ENCODE assay signal across 24 mouse cellular contexts in the genomic region with DNA sequence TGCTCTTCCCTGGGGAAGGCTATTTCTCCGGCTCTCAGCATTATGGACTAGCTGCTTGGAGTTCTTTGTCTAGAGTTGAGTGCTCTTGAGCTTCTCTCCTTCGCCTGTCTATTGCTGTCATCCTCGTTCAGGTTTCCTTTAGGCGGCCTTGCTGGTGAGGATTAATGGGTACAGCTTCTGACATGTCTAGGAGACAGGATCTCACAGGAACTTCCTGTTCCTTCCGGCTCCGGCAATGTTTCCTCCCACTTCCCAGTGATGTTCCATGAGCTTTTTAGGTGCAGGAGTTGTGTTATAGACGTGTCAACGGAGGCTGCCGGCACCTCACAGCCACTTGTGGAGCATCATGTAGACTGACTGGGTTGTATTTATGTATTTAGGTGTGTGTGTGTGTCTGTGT.
DNase-seq lines count a peak whose midpoint lies in the region; ATAC-seq and TF ChIP-seq lines count a peak whose summit lies in the region.
"Had no signal": no experiment of that assay in that cellular context is flagged by ENCODE, and none has a peak within 500 bp of the region (broad histone marks: within the 10 kb centered on the region; RNA-seq: fewer than 3 reads in every experiment).

No protein-coding gene starts in this region.

- 80% methylated on average over 9 of the region's 9 CpGs for WGBS in heart, embryonic 11.5 days (ENCODE audit: insufficient replicate concordance)
- 75% methylated on average over 9 of the region's 9 CpGs for WGBS in kidney, adult 2 months
- WGBS in kidney, embryonic 15.5 days, result 79% methylated on average over 9 of the region's 9 CpGs

- no peaks in the 10 kb centered on the region for H3K36me3 ChIP-seq in heart, embryonic 11.5 days (ENCODE audit: control insufficient read depth, insufficient read depth, low read length)
- H3K36me3 ChIP-seq in kidney, adult 2 months (ENCODE audit: control insufficient read depth, insufficient read depth, low read length), result no peaks in the 10 kb centered on the region
- H3K36me3 ChIP-seq in kidney, embryonic 15.5 days, result peaks cover 11% of the 10 kb centered on the region
- H3K36me3 ChIP-seq: embryonic facial prominence, embryonic 10.5 days; embryonic facial prominence, embryonic 12.5 days; forebrain, embryonic 15.5 days had no signal

- no peaks in the 10 kb centered on the region for H3K9me3 ChIP-seq in heart, embryonic 11.5 days (replicated peaks; ENCODE audit: control insufficient read depth, low read length)
- no peaks in the 10 kb centered on the region for H3K9me3 ChIP-seq in kidney, embryonic 15.5 days (replicated peaks)
- H3K9me3 ChIP-seq: embryonic facial prominence, embryonic 10.5 days; embryonic facial prominence, embryonic 12.5 days; forebrain, embryonic 13.5 days; forebrain, embryonic 15.5 days; G1E had no signal

- no peaks in the 10 kb centered on the region for H3K4me1 ChIP-seq in heart, embryonic 11.5 days (ENCODE audit: control insufficient read depth, insufficient read depth, low read length)
- no peaks in the 10 kb centered on the region for H3K4me1 ChIP-seq in kidney, adult 2 months (ENCODE audit: control insufficient read depth, insufficient read depth, low read length)
- peaks cover 5% of the 10 kb centered on the region; the same call in 1 of the 2 replicates for H3K4me1 ChIP-seq in kidney, embryonic 15.5 days
- H3K4me1 ChIP-seq: embryonic facial prominence, embryonic 12.5 days had no signal

- no peak overlapping the region for H3K4me2 ChIP-seq in heart, embryonic 11.5 days
- no peak overlapping the region for H3K4me2 ChIP-seq in kidney, embryonic 15.5 days
- H3K4me2 ChIP-seq: embryonic facial prominence, embryonic 12.5 days; forebrain, embryonic 13.5 days; forebrain, embryonic 15.5 days had no signal

- peak; percentile 62 for DNase-seq in heart, adult 11 months
- DNase-seq in kidney, adult 2 months, result peak; percentile 51
- DNase-seq in kidney, postnatal 36 days, result peak; percentile 19 to 37
- no peak for DNase-seq in kidney, adult 11 months
- DNase-seq: adrenal gland, adult 8-10 months; adrenal gland, postnatal 14 days; adrenal gland, postnatal 36 days; B cell, adult 2 months; cerebellum, adult 11-12 months; cerebellum, adult 2 months; cerebellum, adult 9-10 months; cerebellum, postnatal 10 days; cerebellum, postnatal 25 days had no signal

- no peak for TF ChIP-seq CTCF in kidney, adult 2 months (conservative IDR thresholded peaks at IDR 0.05; ENCODE audit: insufficient read depth, insufficient read length, low read depth, low read length)

- H3K4me3 ChIP-seq in heart, embryonic 11.5 days (ENCODE audit: low read depth, low read length), result no peak overlapping the region
- H3K4me3 ChIP-seq in kidney, adult 2 months (ENCODE audit: insufficient read depth, low read depth, low read length), result no peak overlapping the region
- H3K4me3 ChIP-seq in kidney, embryonic 15.5 days (replicated peaks), result no peak overlapping the region
- H3K4me3 ChIP-seq: embryonic facial prominence, embryonic 10.5 days; embryonic facial prominence, embryonic 12.5 days; forebrain, embryonic 13.5 days; forebrain, embryonic 15.5 days had no signal

- no peak for TF ChIP-seq POLR2A in kidney, adult 2 months (IDR thresholded peaks at IDR 0.05; ENCODE audit: low read depth, low read length)

- no peak for ATAC-seq in heart, embryonic 11.5 days (replicated peaks; ENCODE audit: insufficient number of reproducible peaks, low FRiP score, low TSS enrichment)
- ATAC-seq in kidney, embryonic 15.5 days (replicated peaks; ENCODE audit: low FRiP score), result no peak
- ATAC-seq: activated CD4-positive, CD25-positive, alpha-beta regulatory T cell, adult 4 months; CD4-positive, CD25-positive, alpha-beta regulatory T cell, adult 4 months; forebrain, embryonic 13.5 days; forebrain, embryonic 15.5 days; Patski had no signal

- H3K27me3 ChIP-seq in heart, embryonic 11.5 days (ENCODE audit: control insufficient read depth, insufficient read depth, low read length), result no peaks in the 10 kb centered on the region
- H3K27me3 ChIP-seq in kidney, adult 2 months (replicated peaks; ENCODE audit: control insufficient read depth, insufficient read depth, low read length), result no peaks in the 10 kb centered on the region
- no peaks in the 10 kb centered on the region for H3K27me3 ChIP-seq in kidney, embryonic 15.5 days
- H3K27me3 ChIP-seq: CH12.LX; embryonic facial prominence, embryonic 12.5 days; forebrain, embryonic 13.5 days; forebrain, embryonic 15.5 days; Patski had no signal

- H3K27ac ChIP-seq in heart, embryonic 11.5 days (ENCODE audit: low read depth, low read length), result no peak overlapping the region
- no peak overlapping the region for H3K27ac ChIP-seq in kidney, adult 2 months (ENCODE audit: insufficient read depth, low read depth, low read length)
- no peak overlapping the region for H3K27ac ChIP-seq in kidney, embryonic 15.5 days
- H3K27ac ChIP-seq: embryonic facial prominence, embryonic 10.5 days; embryonic facial prominence, embryonic 12.5 days; forebrain, embryonic 13.5 days; forebrain, embryonic 15.5 days had no signal

- H3K9ac ChIP-seq in heart, embryonic 11.5 days (ENCODE audit: low read depth, low read length), result no peak overlapping the region
- H3K9ac ChIP-seq in kidney, embryonic 15.5 days, result no peak overlapping the region
- H3K9ac ChIP-seq: embryonic facial prominence, embryonic 12.5 days; forebrain, embryonic 13.5 days; forebrain, embryonic 15.5 days had no signal
